Mouse (Mus musculus) C2C12 (cell line): ENCODE results near the gene Pacs1.

Experiments
- CEBPB ChIP-seq: IDR thresholded peaks from one replicate; pipeline ENCODE4 v1.6.1; 2011; ENCODE audit warnings: low read depth, mild to moderate bottlenecking, control low read depth, moderate library complexity
- CTCF ChIP-seq: IDR thresholded peaks from one replicate; pipeline ENCODE4 v1.5.1; 2011; ENCODE audit not compliant: control insufficient read depth, insufficient read depth, insufficient read length
- FOSL1 ChIP-seq: IDR thresholded peaks from one replicate; pipeline ENCODE4 v1.8.0; 2011; ENCODE audit warnings: mild to moderate bottlenecking, low read length; ENCODE audit not compliant: poor library complexity, insufficient read depth, severe bottlenecking
- MAX ChIP-seq: IDR thresholded peaks from one replicate; pipeline ENCODE4 v1.6.1; 2011; ENCODE audit warnings: mild to moderate bottlenecking, control low read depth
- MYOD1 ChIP-seq: IDR thresholded peaks from one replicate; pipeline ENCODE4 v1.6.1; 2011; ENCODE audit warnings: low read depth; ENCODE audit not compliant: control insufficient read depth, insufficient read length
- MYOG ChIP-seq: IDR thresholded peaks from one replicate; pipeline ENCODE4 v1.6.1; 2011; ENCODE audit not compliant: control insufficient read depth, insufficient read length; ENCODE audit errors: extremely low read depth
- USF1 ChIP-seq: IDR thresholded peaks from one replicate; pipeline ENCODE4 v1.6.1; 2011; ENCODE audit warnings: low read depth, mild to moderate bottlenecking, control low read depth, moderate library complexity

- TF ChIP-seq CTCF, result no peak
- TF ChIP-seq USF1, result no peak
- no peak for TF ChIP-seq MAX
- no peak for TF ChIP-seq MYOG
- no peak for TF ChIP-seq CEBPB
- TF ChIP-seq MYOD1, result no peak
- TF ChIP-seq FOSL1, result no peak
Measured at GRCm38 (mm10) chr19:5275736-5276135, 2.8 kb upstream of the Pacs1 start.
